Mouse (Mus musculus): ENCODE data around the gene Tmsb15l. TPM values are rescaled to one million over a fixed set of nuclear protein-coding genes. Genes with fewer than 3 reads are reported as not detected.

Gene Tmsb15l
- 13.6 TPM for polyA plus RNA-seq (2014; fragmentation: Illumina TruSeq; extraction: RNeasy Lipid Tissue Mini Kit (QIAGEN cat#74804); ENCODE audit: low read depth, low replicate concordance)

GRCm38 (mm10) chrX:136976424-136977084 lies at the start of gene Tmsb15l, which contains the start of gene Tmsb15b1:
Tmsb15l (minus strand) TSS chrX:136976869.
Tmsb15b1 (minus strand) TSS chrX:136976874.

GRCm38 (mm10) chrX:136992978-136993547 lies 16.4 kb upstream of the Tmsb15l start, which contains the start of gene Zcchc18:
Zcchc18 (plus strand) TSS chrX:136993155.

GRCm38 (mm10) chrX:136975397-136975796 lies 1.3 kb downstream of the Tmsb15l start, which contains the start of gene Tmsb15b2:
Tmsb15b2 (minus strand) TSS chrX:136975497.

GRCm38 (mm10) chrX:136927031-136927430 lies 49.6 kb downstream of the Tmsb15l start, which contains the start of gene H2bfm:
H2bfm (plus strand) TSS chrX:136927325.

Other genes starting within 250 kb of the Tmsb15l start
- gene Morf4l2, start 233.2 kb downstream of the Tmsb15l start, polyA plus RNA-seq (2014; fragmentation: Illumina TruSeq; extraction: RNeasy Lipid Tissue Mini Kit (QIAGEN cat#74804); ENCODE audit: low read depth, low replicate concordance), result 519 TPM
- not detected for gene Glra4, start 196.7 kb downstream of the Tmsb15l start, polyA plus RNA-seq (2014; fragmentation: Illumina TruSeq; extraction: RNeasy Lipid Tissue Mini Kit (QIAGEN cat#74804); ENCODE audit: low read depth, low replicate concordance)
- 12.1 TPM for gene Plp1, start 154.2 kb downstream of the Tmsb15l start, polyA plus RNA-seq (2014; fragmentation: Illumina TruSeq; extraction: RNeasy Lipid Tissue Mini Kit (QIAGEN cat#74804); ENCODE audit: low read depth, low replicate concordance)
- gene Rab9b, start 108.1 kb downstream of the Tmsb15l start, polyA plus RNA-seq (2014; fragmentation: Illumina TruSeq; extraction: RNeasy Lipid Tissue Mini Kit (QIAGEN cat#74804); ENCODE audit: low read depth, low replicate concordance), result 0.79 TPM
- gene H2bfm, start 49.5 kb downstream of the Tmsb15l start, polyA plus RNA-seq (2014; fragmentation: Illumina TruSeq; extraction: RNeasy Lipid Tissue Mini Kit (QIAGEN cat#74804); ENCODE audit: low read depth, low replicate concordance), result not detected
- gene Tmsb15b2, start 1.4 kb downstream of the Tmsb15l start, polyA plus RNA-seq (2014; fragmentation: Illumina TruSeq; extraction: RNeasy Lipid Tissue Mini Kit (QIAGEN cat#74804); ENCODE audit: low read depth, low replicate concordance), result 89.5 TPM
- gene Tmsb15b1, start within 50 bp of the Tmsb15l start, polyA plus RNA-seq (2014; fragmentation: Illumina TruSeq; extraction: RNeasy Lipid Tissue Mini Kit (QIAGEN cat#74804); ENCODE audit: low read depth, low replicate concordance), result 10.3 TPM
- gene Zcchc18, start 16.3 kb upstream of the Tmsb15l start, polyA plus RNA-seq (2014; fragmentation: Illumina TruSeq; extraction: RNeasy Lipid Tissue Mini Kit (QIAGEN cat#74804); ENCODE audit: low read depth, low replicate concordance), result 3.4 TPM
- gene Slc25a53, start 61.4 kb upstream of the Tmsb15l start, polyA plus RNA-seq (2014; fragmentation: Illumina TruSeq; extraction: RNeasy Lipid Tissue Mini Kit (QIAGEN cat#74804); ENCODE audit: low read depth, low replicate concordance), result 9.4 TPM
- gene Fam199x, start 72.7 kb upstream of the Tmsb15l start, polyA plus RNA-seq (2014; fragmentation: Illumina TruSeq; extraction: RNeasy Lipid Tissue Mini Kit (QIAGEN cat#74804); ENCODE audit: low read depth, low replicate concordance), result 27.0 TPM
- not detected for gene Esx1, start 145.2 kb upstream of the Tmsb15l start, polyA plus RNA-seq (2014; fragmentation: Illumina TruSeq; extraction: RNeasy Lipid Tissue Mini Kit (QIAGEN cat#74804); ENCODE audit: low read depth, low replicate concordance)

Data from sigmoid colon, adult 10 weeks (tissue).